Mouse (Mus musculus) heart, embryonic 13.5 days (tissue): ENCODE data around the gene Tmem121. TPM values are rescaled to one million over a fixed set of nuclear protein-coding genes. Genes with fewer than 3 reads are reported as not detected.
"Not testable (repeated sequence)": the region's sequence is repeated elsewhere in the genome, so short reads cannot be mapped to it uniquely, and the experiment has no call there.

ENCODE experiments used
- ATAC-seq: fragments of 200-750 bp; cut with Nextera tagmentation; 2 replicates; pipeline ENCODE4 v1.8.0; 2017; ENCODE audit warnings: moderate TSS enrichment; ENCODE audit not compliant: insufficient number of reproducible peaks, low FRiP score, low TSS enrichment; ENCODE audit errors: extremely low read depth
- H3K27ac ChIP-seq: fragments of 300-500 bp; sonication (generic); replicated peaks from 2 replicates; pipeline ENCODE4 v1.5.1; 2015; ENCODE audit warnings: moderate library complexity, mild to moderate bottlenecking, inconsistent platforms
- H3K27me3 ChIP-seq: fragments of 300-500 bp; sonication (generic); replicated peaks from 2 replicates; pipeline ENCODE4 v1.6.1; 2015; ENCODE audit warnings: mild to moderate bottlenecking, inconsistent platforms
- H3K36me3 ChIP-seq: fragments of 300-500 bp; sonication (generic); 2 replicates; pipeline ENCODE4 v1.6.1; 2015; ENCODE audit warnings: mild to moderate bottlenecking, inconsistent platforms
- H3K4me1 ChIP-seq: fragments of 300-500 bp; sonication (generic); 2 replicates; pipeline ENCODE4 v1.6.1; 2015; ENCODE audit warnings: inconsistent platforms
- H3K4me2 ChIP-seq: fragments of 300-500 bp; sonication (generic); 2 replicates; pipeline ENCODE4 v1.6.1; 2015; ENCODE audit warnings: inconsistent platforms, mild to moderate bottlenecking, moderate library complexity
- H3K4me3 ChIP-seq: fragments of 300-500 bp; sonication (generic); 2 replicates; pipeline ENCODE4 v1.5.1; 2015; ENCODE audit warnings: moderate library complexity, mild to moderate bottlenecking, inconsistent platforms
- H3K9ac ChIP-seq: fragments of 300-500 bp; sonication (generic); 2 replicates; pipeline ENCODE4 v1.6.1; 2015; ENCODE audit warnings: inconsistent platforms, mild to moderate bottlenecking, moderate library complexity
- H3K9me3 ChIP-seq: fragments of 300-500 bp; sonication (generic); 2 replicates; pipeline ENCODE4 v1.6.1; 2016; ENCODE audit warnings: inconsistent platforms
- WGBS: fragments of 180-500 bp; shearing (Covaris S2); methylation state at CpG from one replicate; pipeline ENCODE4 v1.1.7; 2015; ENCODE audit warnings: mixed read lengths; 5-methylcytosine and 5-hydroxymethylcytosine counted together
- polyA plus RNA-seq: library from polyadenylated mRNA; unstranded; fragments of >200 nt; fragmentation: Nextera tagmentation; extraction: Ambion mirVana; gene quantifications from 2 replicates; pipeline ENCODE4 v1.2.1, GENCODE M21; 2015

Gene Tmem121
- polyA plus RNA-seq, 1 experiment from 2014 or later = 3.1 TPM

DNA sequence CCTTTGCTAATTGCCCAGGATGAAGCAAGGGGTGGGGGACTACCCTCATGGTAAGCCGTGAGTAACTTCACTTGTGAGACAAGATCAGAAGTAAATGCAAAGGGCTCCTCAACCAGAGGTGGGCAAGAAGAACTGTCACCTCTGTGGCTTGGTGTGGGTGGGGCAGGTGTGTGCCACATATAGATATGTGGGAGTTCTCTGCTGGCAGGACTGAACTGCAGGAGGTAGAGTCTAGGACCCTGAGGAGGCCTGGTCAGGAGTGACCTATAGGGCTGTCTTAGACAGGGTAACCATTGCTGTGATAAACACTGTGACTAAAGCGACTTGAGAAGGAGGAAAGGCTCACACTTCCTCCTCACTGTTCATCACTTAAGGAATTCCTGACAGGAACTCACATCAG is 7.7 kb downstream of the Tmem121 start:
- no peak overlapping the region for H3K9ac ChIP-seq
- no peaks in the 10 kb centered on the region for H3K36me3 ChIP-seq
- peaks cover 5% of the 10 kb centered on the region; the same call in 1 of the 2 replicates for H3K9me3 ChIP-seq
- H3K4me2 ChIP-seq = no peak overlapping the region
- no peak overlapping the region for H3K27ac ChIP-seq
- no peak for ATAC-seq
- no peaks in the 10 kb centered on the region for H3K4me1 ChIP-seq
- H3K4me3 ChIP-seq = no peak overlapping the region
- peaks cover 9% of the 10 kb centered on the region for H3K27me3 ChIP-seq
- WGBS = 53% methylated on average over 2 of the region's 2 CpGs

DNA sequence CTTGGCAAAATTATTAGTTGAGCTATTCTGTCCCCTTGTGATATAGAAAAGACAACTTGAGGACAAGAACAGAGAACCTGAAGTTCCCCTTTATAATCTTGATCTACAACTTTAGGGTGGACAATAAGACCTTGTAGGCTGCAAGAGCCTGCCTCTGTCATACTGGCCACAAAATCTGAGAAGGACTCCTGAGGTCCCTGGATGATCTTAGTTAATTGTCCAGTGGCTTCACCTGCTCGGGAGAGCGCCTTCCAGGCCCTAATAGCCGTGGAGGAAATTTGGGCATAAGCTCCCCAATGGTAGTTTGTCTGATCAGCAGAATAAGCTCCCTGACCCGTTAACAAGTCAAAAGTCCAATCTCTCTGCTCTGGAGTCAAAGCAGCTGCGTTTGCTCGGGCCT is 13.4 kb downstream of the Tmem121 start:
- H3K4me2 ChIP-seq, H3K4me1 ChIP-seq, H3K36me3 ChIP-seq, H3K9ac ChIP-seq, H3K4me3 ChIP-seq, H3K27ac ChIP-seq, H3K9me3 ChIP-seq, H3K27me3 ChIP-seq, ATAC-seq: not testable (repeated sequence)
- WGBS = 70% methylated on average over 3 of the region's 6 CpGs

DNA sequence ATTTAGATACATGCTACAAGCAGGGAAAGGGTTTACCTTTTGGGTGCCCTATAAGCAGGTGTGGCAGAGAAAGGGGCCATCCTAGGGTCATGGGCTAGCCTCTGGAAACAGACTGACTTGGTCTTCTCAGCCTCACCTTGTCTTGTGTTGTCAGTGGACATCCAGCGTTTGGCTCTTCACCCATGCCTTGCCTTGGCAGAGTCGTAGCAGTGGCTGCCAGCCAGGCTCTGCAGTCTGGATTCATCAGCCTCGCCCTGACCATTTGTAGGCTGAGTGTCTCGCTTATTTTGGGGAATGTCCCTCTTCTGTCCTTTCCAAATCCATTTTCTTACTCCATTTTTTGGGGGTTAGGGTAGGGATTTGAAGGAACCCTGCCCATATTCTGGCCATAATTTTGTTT is 15.6 kb downstream of the Tmem121 start:
- ATAC-seq = no peak
- peaks cover 4% of the 10 kb centered on the region; the same call in 1 of the 2 replicates for H3K9me3 ChIP-seq
- H3K9ac ChIP-seq = no peak overlapping the region
- no peaks in the 10 kb centered on the region for H3K27me3 ChIP-seq
- H3K4me2 ChIP-seq = no peak overlapping the region
- H3K4me3 ChIP-seq = no peak overlapping the region
- H3K27ac ChIP-seq = no peak overlapping the region
- H3K36me3 ChIP-seq = no peaks in the 10 kb centered on the region
- H3K4me1 ChIP-seq = no peaks in the 10 kb centered on the region
- WGBS = 78% methylated on average over 4 of the region's 4 CpGs

GRCm38 (mm10) chr12:113202008-113202407 is 16.3 kb downstream of the Tmem121 start:
- Histone ChIP-seq H3K36me3 (no peaks in the 10 kb centered on the region), H3K9me3 (peaks cover 4% of the 10 kb centered on the region; the same call in 1 of the 2 replicates), H3K27me3 (no peaks in the 10 kb centered on the region), H3K27ac (no peak overlapping the region), H3K4me3 (no peak overlapping the region), H3K4me1 (no peaks in the 10 kb centered on the region), H3K9ac (no peak overlapping the region), H3K4me2 (no peak overlapping the region)
- no peak for ATAC-seq

GRCm38 (mm10) chr12:113203522-113203921 is 17.8 kb downstream of the Tmem121 start:
- no peaks in the 10 kb centered on the region for H3K27me3 ChIP-seq
- H3K36me3 ChIP-seq = no peaks in the 10 kb centered on the region
- H3K9ac ChIP-seq = no peak overlapping the region
- H3K4me2 ChIP-seq = no peak overlapping the region
- H3K27ac ChIP-seq = no peak overlapping the region
- H3K4me3 ChIP-seq = no peak overlapping the region
- no peaks in the 10 kb centered on the region for H3K4me1 ChIP-seq
- peaks cover 4% of the 10 kb centered on the region; the same call in 1 of the 2 replicates for H3K9me3 ChIP-seq
- 64% methylated on average over 7 of the region's 7 CpGs for WGBS
- ATAC-seq = no peak

- no peak overlapping the region for H3K4me3 ChIP-seq
- peaks cover 4% of the 10 kb centered on the region; the same call in 1 of the 2 replicates for H3K9me3 ChIP-seq
- ATAC-seq = no peak
- H3K27ac ChIP-seq = no peak overlapping the region
- no peaks in the 10 kb centered on the region for H3K27me3 ChIP-seq
- H3K9ac ChIP-seq = no peak overlapping the region
- 74% methylated on average over 7 of the region's 7 CpGs for WGBS
- H3K4me2 ChIP-seq = no peak overlapping the region
- no peaks in the 10 kb centered on the region for H3K36me3 ChIP-seq
- H3K4me1 ChIP-seq = no peaks in the 10 kb centered on the region
These were observed 19.7 kb downstream of the Tmem121 start for GRCm38 (mm10) chr12:113205251-113205942.

- H3K36me3 ChIP-seq = no peaks in the 10 kb centered on the region
- no peak for ATAC-seq
- H3K27me3 ChIP-seq = no peaks in the 10 kb centered on the region
- H3K4me2 ChIP-seq = no peak overlapping the region
- H3K9ac ChIP-seq = no peak overlapping the region
- no peaks in the 10 kb centered on the region for H3K4me1 ChIP-seq
- 71% methylated on average over 6 of the region's 6 CpGs for WGBS
- H3K27ac ChIP-seq = no peak overlapping the region
- H3K9me3 ChIP-seq = no peaks in the 10 kb centered on the region
- H3K4me3 ChIP-seq = no peak overlapping the region
These were observed 22.0 kb downstream of the Tmem121 start for GRCm38 (mm10) chr12:113207737-113208136.

DNA sequence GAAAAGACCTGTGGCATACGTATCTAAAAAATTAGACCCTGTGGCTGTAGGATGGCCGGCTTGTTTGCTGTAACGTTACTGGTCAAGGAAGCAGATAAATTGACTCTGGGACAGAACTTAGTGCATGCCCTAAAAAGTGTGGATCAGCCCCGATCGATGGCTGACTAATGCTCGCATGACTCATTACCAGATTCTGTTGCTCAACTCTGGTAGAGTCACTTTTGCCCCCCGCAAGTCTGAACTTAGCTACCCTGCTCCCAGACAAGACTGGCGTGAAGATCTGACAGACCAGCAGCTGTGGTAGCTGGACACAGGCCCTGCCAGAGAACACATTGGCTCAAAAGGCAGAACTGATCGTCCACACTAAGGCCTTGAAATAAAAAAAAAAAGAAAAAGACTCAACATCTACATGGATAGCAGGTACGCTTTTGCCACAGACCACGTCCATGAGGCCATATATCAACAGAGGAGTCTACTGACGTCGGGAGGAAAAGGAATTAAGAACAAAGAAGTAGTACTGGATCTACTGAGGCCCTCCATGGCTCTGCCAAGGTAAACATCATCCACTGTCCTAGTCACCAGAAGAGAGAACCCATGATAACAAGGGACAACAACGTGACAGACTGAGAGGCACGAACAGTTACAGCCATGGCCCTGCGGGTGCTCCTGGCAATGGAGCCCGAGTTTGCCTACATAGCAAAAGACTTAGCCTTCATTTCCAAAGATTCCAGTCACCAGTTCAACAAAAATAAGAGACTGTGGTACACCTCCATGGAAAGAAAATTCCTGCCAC is 25.1 kb downstream of the Tmem121 start:
- peaks cover 5% of the 10 kb centered on the region; the same call in 1 of the 2 replicates for H3K27me3 ChIP-seq
- no peak overlapping the region for H3K4me3 ChIP-seq
- WGBS = 76% methylated on average over 17 of the region's 17 CpGs
- H3K9me3 ChIP-seq = no peaks in the 10 kb centered on the region
- no peak overlapping the region for H3K9ac ChIP-seq
- no peak for ATAC-seq
- H3K4me2 ChIP-seq = no peak overlapping the region
- no peaks in the 10 kb centered on the region for H3K36me3 ChIP-seq
- H3K4me1 ChIP-seq = no peaks in the 10 kb centered on the region
- no peak overlapping the region for H3K27ac ChIP-seq

DNA sequence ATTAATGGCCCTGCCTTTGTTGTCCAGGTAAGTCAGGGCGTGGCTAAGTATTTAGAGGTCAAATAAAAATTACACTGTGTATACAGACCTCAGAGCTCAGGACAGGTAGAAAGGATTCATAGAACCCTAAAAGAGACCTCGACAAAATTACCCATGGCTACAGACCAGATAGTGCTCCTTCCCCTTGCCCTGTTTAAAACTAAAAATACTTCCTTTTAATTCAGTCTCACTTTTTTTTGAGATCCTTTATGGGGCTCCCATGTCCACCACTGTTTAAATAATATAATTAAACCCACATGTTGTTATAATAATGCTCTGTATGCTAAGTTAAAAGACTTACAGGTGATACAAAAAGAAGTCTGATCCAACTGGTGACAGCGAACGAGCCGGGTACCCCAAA is 26.0 kb downstream of the Tmem121 start:
- Histone ChIP-seq H3K4me1 (no peaks in the 10 kb centered on the region), H3K4me2 (no peak overlapping the region), H3K27me3 (peaks cover 5% of the 10 kb centered on the region; the same call in 1 of the 2 replicates), H3K4me3 (no peak overlapping the region), H3K27ac (no peak overlapping the region), H3K9me3 (no peaks in the 10 kb centered on the region), H3K9ac (no peak overlapping the region), H3K36me3 (no peaks in the 10 kb centered on the region)
- no peak for ATAC-seq
- WGBS = 81% methylated on average over 5 of the region's 5 CpGs

- Histone ChIP-seq H3K9ac (no peak overlapping the region), H3K4me2 (no peak overlapping the region), H3K4me3 (no peak overlapping the region), H3K36me3 (no peaks in the 10 kb centered on the region), H3K4me1 (peaks cover under 1% of the 10 kb centered on the region; the same call in 1 of the 2 replicates), H3K27me3 (peaks cover 5% of the 10 kb centered on the region; the same call in 1 of the 2 replicates), H3K27ac (no peak overlapping the region), H3K9me3 (no peaks in the 10 kb centered on the region)
- WGBS = 77% methylated on average over 10 of the region's 10 CpGs
- no peak for ATAC-seq
These were observed 26.7 kb downstream of the Tmem121 start for GRCm38 (mm10) chr12:113212326-113212924.

DNA sequence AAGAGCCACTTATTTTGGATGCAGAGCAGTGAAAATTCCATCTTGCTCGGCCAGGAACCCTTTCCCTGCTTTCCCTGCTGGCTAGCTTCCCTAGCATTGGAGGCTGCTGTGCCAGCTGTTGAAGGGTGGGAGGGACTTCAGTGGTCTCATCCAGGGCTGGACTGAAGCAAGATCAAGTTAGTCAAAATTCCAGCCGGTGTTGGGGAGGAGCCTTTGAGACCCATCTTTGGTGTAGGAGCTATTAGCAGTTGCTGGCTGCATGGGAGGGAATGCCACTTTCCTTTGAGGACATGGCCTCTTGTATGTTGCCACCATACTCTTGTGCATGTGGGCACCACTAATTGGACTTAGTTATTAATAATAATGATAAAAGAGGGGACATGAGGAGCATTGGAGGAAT is 27.5 kb downstream of the Tmem121 start:
- 58% methylated on average over 2 of the region's 2 CpGs for WGBS
- no peak overlapping the region for H3K4me2 ChIP-seq
- no peaks in the 10 kb centered on the region for H3K36me3 ChIP-seq
- peaks cover 4% of the 10 kb centered on the region; the same call in 1 of the 2 replicates for H3K4me1 ChIP-seq
- H3K4me3 ChIP-seq = no peak overlapping the region
- no peaks in the 10 kb centered on the region for H3K9me3 ChIP-seq
- H3K27ac ChIP-seq = no peak overlapping the region
- no peak overlapping the region for H3K9ac ChIP-seq
- no peak for ATAC-seq
- H3K27me3 ChIP-seq = peaks cover 5% of the 10 kb centered on the region; the same call in 1 of the 2 replicates
